Mouse (Mus musculus) CH12.LX (cell line): ENCODE measurements at regions not wholly inside any gene's neighbourhood (a gene's known extent, or its start where the extent isn't known, plus 50 kb on each side); places are given as distances from the start of the nearest gene placed in this dataset.

ENCODE experiments used
- DNase-seq: peaks from one replicate; pipeline ENCODE4 v3.0.0-alpha.2; 2013; ENCODE audit errors: extremely low read depth
- H3K27ac ChIP-seq: 2 replicates; pipeline ENCODE4 v1.5.1; 2012; ENCODE audit warnings: low read depth, mild to moderate bottlenecking, control low read depth, moderate library complexity; ENCODE audit not compliant: insufficient read depth
- H3K27me3 ChIP-seq: replicated peaks from 2 replicates; pipeline ENCODE3; 2012; ENCODE audit warnings: inconsistent platforms
- H3K36me3 ChIP-seq, 2 experiments: replicated peaks in 1 of 2; 2 replicates each; pipeline versions ENCODE3 to v1.6.1; 2012; ENCODE audit warnings: inconsistent platforms in 1 of 2, low read length in 1 of 2, mild to moderate bottlenecking in 1 of 2, mixed read lengths in 1 of 2, moderate library complexity in 1 of 2; ENCODE audit not compliant: control insufficient read depth in 1 of 2, insufficient read depth in 1 of 2
- H3K4me1 ChIP-seq, 2 experiments: 2 replicates each; pipeline ENCODE4 v1.6.1; 2012; ENCODE audit warnings: inconsistent platforms in 1 of 2, moderate library complexity in 1 of 2; ENCODE audit not compliant: insufficient read depth in 2 of 2, control insufficient read depth in 1 of 2
- H3K4me2 ChIP-seq: 2 replicates; pipeline ENCODE4 v1.6.1; 2012; ENCODE audit warnings: low read depth, mild to moderate bottlenecking, control low read depth; ENCODE audit not compliant: poor library complexity, insufficient read depth, severe bottlenecking
- H3K4me3 ChIP-seq, 3 experiments: fragments of 150-350 bp in 1 of 3; sonication (generic) in 1 of 3; replicated peaks in 1 of 3; 2 replicates each; pipeline versions ENCODE3 to v1.5.1; 2011 to 2012; ENCODE audit warnings: low read depth in 2 of 3, low read length in 2 of 3, mild to moderate bottlenecking in 2 of 3, moderate library complexity in 2 of 3, control low read depth in 1 of 3, improper control_type of control experiment in 1 of 3, inconsistent platforms in 1 of 3, mixed read lengths in 1 of 3; ENCODE audit not compliant: poor library complexity in 1 of 3
- H3K79me2 ChIP-seq: replicated peaks from 2 replicates; pipeline ENCODE4 v1.6.1; 2012; ENCODE audit warnings: mild to moderate bottlenecking, moderate library complexity; ENCODE audit not compliant: control insufficient read depth, poor library complexity, insufficient read depth, severe bottlenecking; ENCODE audit errors: extremely low read depth
- H3K9ac ChIP-seq: 2 replicates; pipeline ENCODE4 v1.6.1; 2012; ENCODE audit warnings: low read depth, mild to moderate bottlenecking, control low read depth, moderate library complexity; ENCODE audit not compliant: insufficient read depth
- H3K9me3 ChIP-seq: replicated peaks from 2 replicates; pipeline ENCODE3; 2012; ENCODE audit warnings: low read length, inconsistent platforms, mixed read lengths
- BHLHE40 ChIP-seq: IDR thresholded peaks from 2 replicates; pipeline ENCODE4 v1.6.1; 2011; ENCODE audit warnings: mild to moderate bottlenecking, low read depth, low read length, improper control_type of control experiment
- CHD1 ChIP-seq: IDR thresholded peaks from 2 replicates; pipeline ENCODE4 v1.6.1; 2012; ENCODE audit warnings: low read depth, low read length, improper control_type of control experiment, inconsistent platforms
- E2F4 ChIP-seq: IDR thresholded peaks from 2 replicates; pipeline ENCODE4 v1.6.1; 2011; ENCODE audit warnings: low read depth, low read length, improper control_type of control experiment; ENCODE audit not compliant: insufficient replicate concordance
- EP300 ChIP-seq: IDR thresholded peaks from 2 replicates; pipeline ENCODE4 v1.6.1; 2011; ENCODE audit warnings: low read length, improper control_type of control experiment
- HCFC1 ChIP-seq: IDR thresholded peaks from 2 replicates; pipeline ENCODE4 v1.6.1; 2012; ENCODE audit warnings: low read depth, mild to moderate bottlenecking, inconsistent platforms, low read length, improper control_type of control experiment
- JUN ChIP-seq: IDR thresholded peaks from 2 replicates; pipeline ENCODE4 v1.6.1; 2011; ENCODE audit warnings: low read depth, mild to moderate bottlenecking, low read length, improper control_type of control experiment, moderate library complexity; ENCODE audit not compliant: insufficient read depth
- JUND ChIP-seq: conservative IDR thresholded peaks from 2 replicates; pipeline ENCODE4 v1.6.1; 2011; ENCODE audit warnings: low read depth, low read length, improper control_type of control experiment
- MAFK ChIP-seq: IDR thresholded peaks from 2 replicates; pipeline ENCODE4 v1.6.1; 2011; ENCODE audit warnings: low read length, improper control_type of control experiment; ENCODE audit not compliant: insufficient replicate concordance
- NELFE ChIP-seq: IDR thresholded peaks from 2 replicates; pipeline ENCODE4 v1.6.1; 2011; ENCODE audit warnings: low read depth, low read length, improper control_type of control experiment
- RAD21 ChIP-seq: IDR thresholded peaks from 2 replicates; pipeline ENCODE4 v1.6.1; 2011; ENCODE audit warnings: low read depth, mild to moderate bottlenecking, low read length, improper control_type of control experiment, moderate library complexity
- RCOR1 ChIP-seq: conservative IDR thresholded peaks from 2 replicates; pipeline ENCODE4 v1.6.1; 2012; ENCODE audit warnings: low read depth, mild to moderate bottlenecking, inconsistent platforms, low read length, improper control_type of control experiment
- SMC3 ChIP-seq: IDR thresholded peaks from 2 replicates; pipeline ENCODE4 v1.6.1; 2011; ENCODE audit warnings: low read depth, low read length, improper control_type of control experiment
- TBP ChIP-seq: conservative IDR thresholded peaks from 2 replicates; pipeline ENCODE4 v1.6.1; 2011; ENCODE audit warnings: low read depth, low read length, improper control_type of control experiment
- TCF12 ChIP-seq: IDR thresholded peaks from 2 replicates; pipeline ENCODE4 v1.6.1; 2014; ENCODE audit warnings: low read depth, mild to moderate bottlenecking, inconsistent platforms, low read length, improper control_type of control experiment
- UBTF ChIP-seq: IDR thresholded peaks from 2 replicates; pipeline ENCODE4 v1.6.1; 2012; ENCODE audit warnings: low read depth, mild to moderate bottlenecking, inconsistent platforms, low read length, improper control_type of control experiment, moderate library complexity
- USF1 ChIP-seq: IDR thresholded peaks from 2 replicates; pipeline ENCODE4 v1.6.1; 2014; ENCODE audit warnings: low read depth, mild to moderate bottlenecking, inconsistent platforms, low read length, improper control_type of control experiment
- ZKSCAN1 ChIP-seq: IDR thresholded peaks from 2 replicates; pipeline ENCODE4 v1.6.1; 2012; ENCODE audit warnings: low read depth, inconsistent platforms, low read length, improper control_type of control experiment, borderline replicate concordance
- dilution Hi-C: fragments of 300-500 bp; cut with MboI; formaldehyde crosslinking; loops from 2 replicates; pipeline ENCODE4 v1.14.3; 2020; ENCODE audit warnings: low sequenced_read_pairs; ENCODE audit not compliant: extremely low pct_unique_long_range_greater_than_20kb, extremely low pct_ligation_motif_present
- in situ Hi-C: fragments of 300-500 bp; cut with MboI; formaldehyde crosslinking; loops from 3 replicates; pipeline ENCODE4 v1.14.3; 2019; ENCODE audit warnings: low sequenced_read_pairs, low pct_ligation_motif_present, low pct_unique_long_range_greater_than_20kb, mixed read lengths

- Histone ChIP-seq H3K27ac (no peak overlapping the region), H3K4me2 (no peak overlapping the region), H3K9ac (no peak overlapping the region), H3K4me3 (no peak overlapping the region), H3K27me3 (no peaks in the 10 kb centered on the region), H3K79me2 (no peaks in the 10 kb centered on the region), H3K9me3 (no peaks in the 10 kb centered on the region), H3K36me3 (no peaks in the 10 kb centered on the region), H3K4me1 (no peaks in the 10 kb centered on the region)
- no peak for TF ChIP-seq E2F4
- TF ChIP-seq ZKSCAN1 = no peak
- no peak for TF ChIP-seq MAFK
- no peak for TF ChIP-seq JUN
- TF ChIP-seq EP300 = no peak
- no peak for TF ChIP-seq SMC3
- no peak for TF ChIP-seq CHD1
- no peak for TF ChIP-seq JUND
- TF ChIP-seq USF1 = no peak
- TF ChIP-seq UBTF = no peak
- no peak for TF ChIP-seq TBP
- TF ChIP-seq TCF12 = no peak
- no peak for TF ChIP-seq RAD21
- TF ChIP-seq NELFE = no peak
- TF ChIP-seq HCFC1 = no peak
- in situ Hi-C loops (no loop called here), dilution Hi-C loops (no loop called here)
- no peak for DNase-seq
These were observed 412.7 kb upstream of the Gm11042 start for GRCm38 (mm10) chr12:74728866-74729265.

GRCm38 (mm10) chr12:74679149-74679548, 363.0 kb upstream of the Gm11042 start:
- Histone ChIP-seq H3K27me3 (no peaks in the 10 kb centered on the region), H3K4me3 (no peak overlapping the region), H3K79me2 (no peaks in the 10 kb centered on the region), H3K4me2 (no peak overlapping the region), H3K9ac (no peak overlapping the region), H3K4me1 (no peaks in the 10 kb centered on the region), H3K36me3 (no peaks in the 10 kb centered on the region), H3K9me3 (no peaks in the 10 kb centered on the region), H3K27ac (no peak overlapping the region)
- TF ChIP-seq RCOR1 = no peak
- TF ChIP-seq TBP = no peak
- no peak for TF ChIP-seq BHLHE40
- in situ Hi-C loops = loop anchor here (25.0 kb wide), 1 partner anchor 342 kb away; no protein-coding TSS in a partner anchor
- dilution Hi-C loops = no loop called here
- no peak for DNase-seq
